Mouse (Mus musculus): Measurements from ENCODE around the gene Bbip1.
"Not testable (repeated sequence)": the region's sequence is repeated elsewhere in the genome, so short reads cannot be mapped to it uniquely, and the experiment has no call there.

Bbip1 gene

GRCm38 (mm10) chr19:53943802-53944785 is at the start of gene Bbip1, which contains the start of gene Shoc2:
Gene Bbip1 (minus strand): TSS chr19:53944627.
Gene Shoc2 (plus strand): TSS chr19:53944306.
- DNase-seq, result peak; percentile 100

GRCm38 (mm10) chr19:53993860-53994259 is 49.4 kb upstream of the Bbip1 start:
- DNase-seq, result no peak

GRCm38 (mm10) chr19:53990538-53990937 is 46.1 kb upstream of the Bbip1 start:
- no peak for DNase-seq

- no peak for DNase-seq
Observed at GRCm38 (mm10) chr19:53984628-53985027, 40.2 kb upstream of the Bbip1 start.

- no peak for DNase-seq
Observed at GRCm38 (mm10) chr19:53983336-53983735, 38.9 kb upstream of the Bbip1 start.

GRCm38 (mm10) chr19:53982041-53982440 is 37.6 kb upstream of the Bbip1 start:
- no peak for DNase-seq

GRCm38 (mm10) chr19:53973656-53974055 is 29.2 kb upstream of the Bbip1 start:
- DNase-seq, result no peak

- no peak for DNase-seq
Observed at GRCm38 (mm10) chr19:53971938-53972337, 27.5 kb upstream of the Bbip1 start.

GRCm38 (mm10) chr19:53969226-53969625 is 24.8 kb upstream of the Bbip1 start:
- DNase-seq, result no peak

GRCm38 (mm10) chr19:53964910-53965633 is 20.6 kb upstream of the Bbip1 start:
- no peak for DNase-seq

- DNase-seq, result not testable (repeated sequence)
Observed at GRCm38 (mm10) chr19:53964347-53964746, 19.9 kb upstream of the Bbip1 start.

- DNase-seq, result no peak
Observed at GRCm38 (mm10) chr19:53962511-53962910, 18.1 kb upstream of the Bbip1 start.

GRCm38 (mm10) chr19:53957513-53957912 is 13.1 kb upstream of the Bbip1 start:
- no peak for DNase-seq

- peak; percentile 31 for DNase-seq
Observed at GRCm38 (mm10) chr19:53945171-53946042, 980 bp upstream of the Bbip1 start.

- no peak for DNase-seq
Observed at GRCm38 (mm10) chr19:53944786-53945169, 351 bp upstream of the Bbip1 start.

GRCm38 (mm10) chr19:53942342-53942741 is 2.1 kb downstream of the Bbip1 start:
- DNase-seq, result no peak

GRCm38 (mm10) chr19:53941139-53941538 is 3.3 kb downstream of the Bbip1 start:
- no peak for DNase-seq

- no peak for DNase-seq
Observed at GRCm38 (mm10) chr19:53939467-53939866, 5.0 kb downstream of the Bbip1 start.

GRCm38 (mm10) chr19:53934046-53934445 is 10.4 kb downstream of the Bbip1 start:
- no peak for DNase-seq

GRCm38 (mm10) chr19:53933050-53933449 is 11.4 kb downstream of the Bbip1 start:
- DNase-seq, result no peak

GRCm38 (mm10) chr19:53929218-53929617 is 15.2 kb downstream of the Bbip1 start:
- DNase-seq, result no peak

- no peak for DNase-seq
Observed at GRCm38 (mm10) chr19:53926705-53927104, 17.7 kb downstream of the Bbip1 start.

GRCm38 (mm10) chr19:53925338-53925751 is 19.1 kb downstream of the Bbip1 start:
- no peak for DNase-seq

Measured in right cerebral cortex, adult 18-20 months (tissue).